Mouse (Mus musculus): ENCODE results near the gene Fam122b. TPM values are rescaled to one million over a fixed set of nuclear protein-coding genes. Genes with fewer than 3 reads are reported as not detected.

The Fam122b gene
- polyA plus RNA-seq, 1 experiment from 2014 or later, result 3.7 TPM

Other genes starting within 250 kb of the Fam122b start
- gene Plac1, start 29.7 kb downstream of the Fam122b start, polyA plus RNA-seq (2015; fragmentation: Nextera tagmentation; extraction: Ambion mirVana), result 0.58 TPM in 1 of 2 replicates, not detected in the other
- not detected in 2 replicates for gene Fam122c, start 3.6 kb upstream of the Fam122b start, polyA plus RNA-seq (2015; fragmentation: Nextera tagmentation; extraction: Ambion mirVana)
- gene Mospd1, start 100.7 kb upstream of the Fam122b start, polyA plus RNA-seq (2015; fragmentation: Nextera tagmentation; extraction: Ambion mirVana), result 55.8 and 62.6 TPM in 2 replicates
- gene Etd, start 165.1 kb upstream of the Fam122b start, polyA plus RNA-seq (2015; fragmentation: Nextera tagmentation; extraction: Ambion mirVana), result not detected in 2 replicates

Measured in midbrain, embryonic 13.5 days (tissue).